Mouse (Mus musculus) thymus, postnatal 4 days (tissue): ENCODE data around the gene Hyal3.

Experiments used
- DNase-seq: peaks from one replicate; pipeline ENCODE4 v3.0.0; 2021

Hyal3 gene

GRCm38 (mm10) chr9:107599433-107599832 is 18.8 kb downstream of the Hyal3 start:
- DNase-seq, result no peak

- peak; percentile 51 for DNase-seq
Observed at GRCm38 (mm10) chr9:107599842-107600241, 19.2 kb downstream of the Hyal3 start.

- peak; percentile 66 for DNase-seq
Observed at GRCm38 (mm10) chr9:107600745-107601144, 20.1 kb downstream of the Hyal3 start.

GRCm38 (mm10) chr9:107601275-107601674 is 20.7 kb downstream of the Hyal3 start:
- DNase-seq, result peak; percentile 29

- DNase-seq, result peak; percentile 97
Observed at GRCm38 (mm10) chr9:107602068-107602648, 21.5 kb downstream of the Hyal3 start.

DNA sequence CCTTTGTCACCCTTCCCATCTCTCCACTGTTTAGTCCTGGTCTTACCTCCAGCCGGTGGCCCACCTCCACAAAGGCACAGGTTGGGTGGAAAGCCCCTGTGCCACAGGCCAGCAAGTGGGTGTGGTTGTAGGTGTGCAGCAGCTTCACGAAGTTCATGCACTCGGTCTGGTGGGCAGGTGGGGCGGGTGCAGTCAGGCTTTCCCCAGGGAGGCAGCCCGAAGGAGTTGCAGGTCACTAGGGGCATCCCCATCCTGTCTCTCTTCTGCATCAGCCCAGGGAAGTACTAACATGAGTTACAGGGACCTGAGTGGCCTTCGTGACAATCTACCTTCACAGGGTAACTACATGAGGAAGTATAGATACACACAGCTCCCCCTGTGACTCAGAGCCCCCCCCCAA is 22.6 kb downstream of the Hyal3 start:
- DNase-seq, result no peak

GRCm38 (mm10) chr9:107605041-107605661 is 24.5 kb downstream of the Hyal3 start:
- no peak for DNase-seq

DNA sequence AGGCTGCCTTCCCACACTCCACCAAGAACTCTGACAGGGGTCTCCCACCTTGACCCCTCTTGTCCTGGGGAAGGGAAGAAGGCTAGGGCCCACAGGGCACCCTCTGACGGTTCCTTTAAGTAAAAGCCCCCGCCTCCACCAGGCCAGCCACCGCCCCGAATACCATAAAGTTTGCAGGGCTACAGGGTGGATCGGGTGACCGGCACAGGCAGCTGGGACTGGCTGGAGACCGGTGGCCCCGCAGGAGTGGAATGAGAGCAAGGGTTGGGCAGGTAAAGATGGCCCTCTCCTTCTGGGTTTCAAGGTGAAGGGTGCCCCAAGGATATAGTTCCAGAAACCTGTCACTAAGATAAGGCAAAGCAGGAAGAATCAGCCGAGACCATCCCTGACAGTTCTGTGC is 26.0 kb downstream of the Hyal3 start:
- no peak for DNase-seq

DNA sequence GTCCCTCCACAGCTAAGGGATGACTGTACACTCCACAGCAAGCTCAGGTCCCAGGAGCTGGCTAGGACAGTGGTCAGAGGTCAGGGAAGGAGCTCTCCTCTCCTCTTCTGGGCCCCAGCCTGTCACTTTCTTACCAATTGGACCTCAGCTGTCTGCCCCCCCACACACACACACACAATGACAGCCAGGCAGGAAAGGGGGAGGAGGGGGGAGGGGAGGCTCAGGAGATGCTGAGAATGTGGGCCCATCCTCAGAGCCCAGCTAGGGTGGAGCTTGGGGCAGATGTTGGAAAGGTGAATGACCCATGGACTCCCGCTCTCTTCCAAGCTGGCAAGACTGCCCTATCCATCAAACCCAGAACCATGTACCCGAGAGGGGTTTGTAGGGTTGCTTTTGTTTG is 26.4 kb downstream of the Hyal3 start:
- DNase-seq, result no peak

DNA sequence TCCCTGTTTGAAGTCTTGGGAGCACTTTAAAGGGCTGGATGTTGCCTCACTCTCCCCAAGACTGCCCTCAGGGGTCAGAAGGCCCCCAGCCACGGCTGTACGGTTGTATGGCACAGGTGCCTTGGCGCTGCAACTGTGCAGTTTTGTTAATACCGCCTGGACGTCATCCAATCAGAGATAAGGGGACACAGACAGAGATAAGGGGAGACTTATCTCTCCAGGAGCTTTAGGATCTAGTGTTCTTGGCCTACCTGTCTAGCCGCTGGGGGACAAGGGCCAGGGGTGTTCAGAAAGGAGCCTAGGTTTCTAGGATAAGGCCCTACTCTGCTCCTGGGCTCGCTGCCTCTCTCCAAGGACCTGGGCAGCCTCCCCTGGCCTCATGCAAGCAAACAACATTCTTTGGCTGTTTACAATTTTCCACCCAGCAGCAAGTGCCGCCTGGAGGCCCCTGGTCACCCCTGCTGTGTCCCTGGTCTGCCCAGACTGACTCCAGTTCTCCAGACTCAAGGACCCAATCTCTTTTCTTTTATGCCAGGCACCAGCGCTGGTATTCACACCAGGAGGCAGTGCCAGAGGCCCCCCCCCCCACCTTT is 27.1 kb downstream of the Hyal3 start:
- no peak for DNase-seq

DNA sequence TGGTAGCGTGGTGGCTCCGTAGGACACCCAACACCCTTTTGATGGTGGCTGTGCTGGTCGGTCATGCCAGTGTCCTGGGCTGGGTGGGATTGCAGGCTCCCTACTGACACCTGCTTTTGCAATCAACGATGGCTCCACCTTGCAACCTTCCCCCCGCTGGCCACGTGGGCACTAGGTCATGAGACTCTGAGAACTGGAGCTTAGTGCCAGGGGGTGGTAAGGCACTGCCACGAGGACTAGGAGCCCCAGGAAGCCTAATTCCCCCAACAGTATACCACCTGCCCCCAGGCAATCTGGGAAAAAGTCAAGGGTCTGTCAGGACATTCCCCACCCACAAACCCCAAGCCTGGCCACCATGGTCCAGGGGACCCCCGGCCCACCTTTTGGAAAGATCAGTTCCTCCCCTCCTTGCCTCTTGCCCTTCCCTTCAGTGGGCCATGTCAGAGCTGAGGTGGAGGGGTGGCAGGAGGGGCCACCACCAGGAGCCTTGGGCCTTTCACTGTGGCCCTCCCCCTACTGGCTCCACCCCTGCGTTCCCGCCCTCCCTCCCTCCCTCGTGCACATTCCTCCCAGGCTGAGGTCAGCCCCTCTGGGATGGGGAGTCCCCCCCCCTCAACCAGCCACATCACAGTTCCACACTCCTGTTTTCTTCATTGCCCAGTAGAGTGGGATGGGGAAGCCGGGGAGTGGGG is 28.3 kb downstream of the Hyal3 start, which contains the start of gene Sema3b:
Gene Sema3b (minus strand): TSS at position 489 of the 692 bp plus-strand sequence.
- DNase-seq, result no peak

GRCm38 (mm10) chr9:107609433-107609830 is 28.8 kb downstream of the Hyal3 start:
- DNase-seq, result no peak

GRCm38 (mm10) chr9:107611456-107612190 is 31.0 kb downstream of the Hyal3 start:
- no peak for DNase-seq

DNA sequence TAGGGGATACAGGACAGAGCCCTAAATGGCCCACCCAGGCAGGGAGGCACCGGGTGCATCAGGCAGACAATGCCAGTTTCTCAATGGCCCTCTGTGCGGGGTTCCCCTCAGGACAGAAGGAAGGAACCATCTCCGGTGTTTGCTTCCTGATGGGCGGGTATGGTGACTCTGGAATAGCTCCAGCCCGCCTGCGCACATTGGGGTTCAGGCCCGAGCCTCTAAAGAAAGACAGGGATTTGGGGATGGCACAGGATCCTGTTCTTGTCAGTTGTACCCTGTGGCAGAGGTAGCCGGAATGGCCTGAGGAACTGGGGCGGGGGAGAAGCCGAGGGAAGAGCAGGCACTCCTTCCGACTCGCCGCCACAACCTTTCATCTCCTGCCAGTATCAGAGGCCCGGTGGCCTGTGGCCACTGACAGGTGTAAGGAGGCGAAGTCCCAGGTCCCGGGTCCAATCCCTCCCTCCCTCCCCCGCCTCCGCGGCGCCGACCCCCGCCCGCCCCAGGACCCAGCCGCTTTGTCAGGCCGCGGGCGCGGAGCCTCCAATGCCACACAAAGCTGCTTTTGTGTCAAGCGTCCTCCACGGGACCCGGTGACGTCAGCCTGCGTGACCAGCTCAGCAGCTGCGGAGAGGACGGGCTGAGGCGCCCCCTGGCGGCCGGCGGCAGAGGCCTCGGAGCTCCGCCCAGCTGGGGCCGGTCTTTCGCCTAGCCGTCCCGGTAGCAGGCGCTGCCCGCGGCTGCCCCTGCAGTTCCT is 31.8 kb downstream of the Hyal3 start:
- DNase-seq, result peak; percentile 99

DNA sequence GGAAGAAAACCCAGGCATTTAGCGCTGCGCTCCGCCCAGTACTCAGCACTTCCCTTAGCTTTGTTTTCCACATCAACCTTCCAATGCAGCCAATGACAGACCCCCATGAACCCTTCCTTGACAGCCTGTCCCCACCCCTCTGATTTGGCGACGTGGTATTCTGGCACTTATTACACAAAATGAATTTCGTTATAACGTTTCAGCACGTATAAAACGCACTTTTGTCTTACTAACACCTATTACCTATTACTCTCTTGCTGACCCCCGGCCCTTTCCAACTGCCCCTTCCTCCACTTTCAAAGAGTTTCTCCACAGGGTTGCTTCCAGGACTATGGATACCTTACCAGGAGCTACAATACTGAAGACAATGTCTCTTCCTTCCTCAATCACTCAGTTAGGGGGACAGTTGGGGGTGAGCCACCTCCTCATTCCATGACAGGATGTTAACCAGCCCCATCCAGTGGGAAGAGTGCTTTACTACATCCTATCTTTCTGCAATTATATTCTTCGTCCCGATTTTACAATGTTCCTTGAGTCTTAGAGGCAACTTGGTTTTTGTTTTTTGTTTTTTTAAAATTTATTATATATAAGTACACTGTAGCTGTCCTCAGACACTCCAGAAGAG is 32.4 kb downstream of the Hyal3 start:
- DNase-seq, result no peak

GRCm38 (mm10) chr9:107615035-107615434 is 34.4 kb downstream of the Hyal3 start:
- DNase-seq, result no peak

GRCm38 (mm10) chr9:107617461-107617860 is 36.8 kb downstream of the Hyal3 start:
- DNase-seq, result no peak

DNA sequence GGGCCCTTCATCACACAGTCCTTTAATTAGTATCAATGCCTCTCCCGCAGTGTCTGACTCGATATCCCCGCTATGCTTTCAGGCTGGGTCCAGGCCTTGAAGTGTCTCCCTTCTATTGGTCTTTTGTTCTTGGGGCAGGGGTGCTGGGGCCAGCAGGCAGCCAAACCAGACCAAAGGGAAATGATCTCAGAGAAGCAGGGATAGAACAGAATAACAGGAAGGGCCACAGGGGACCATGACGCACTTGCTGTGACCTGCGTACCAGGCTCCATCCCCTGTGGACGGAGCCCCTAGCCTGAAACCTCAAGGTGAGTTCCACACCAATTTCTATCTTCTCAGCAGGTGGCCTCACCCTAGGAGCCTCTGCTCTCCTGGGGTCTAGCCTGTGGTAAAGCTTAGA is 37.5 kb downstream of the Hyal3 start:
- no peak for DNase-seq

- DNase-seq, result no peak
Observed at GRCm38 (mm10) chr9:107618778-107619545, 38.3 kb downstream of the Hyal3 start.

DNA sequence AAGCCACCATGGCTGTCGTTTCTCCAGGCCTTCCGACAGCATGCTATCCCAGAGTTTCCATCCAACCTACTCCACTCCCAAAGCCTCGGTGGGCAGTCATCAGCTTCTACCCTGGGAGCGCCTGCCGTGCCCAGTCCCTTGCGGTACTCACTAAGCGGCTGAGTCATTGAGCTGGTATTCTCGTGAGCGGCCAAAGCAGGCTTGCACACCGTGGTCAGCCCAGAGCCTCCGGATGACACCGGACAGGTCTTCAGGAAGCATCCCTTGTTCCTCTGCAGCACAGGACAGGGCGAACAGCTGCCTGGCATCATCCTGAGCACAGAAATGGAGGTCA is 38.9 kb downstream of the Hyal3 start:
- no peak for DNase-seq

DNA sequence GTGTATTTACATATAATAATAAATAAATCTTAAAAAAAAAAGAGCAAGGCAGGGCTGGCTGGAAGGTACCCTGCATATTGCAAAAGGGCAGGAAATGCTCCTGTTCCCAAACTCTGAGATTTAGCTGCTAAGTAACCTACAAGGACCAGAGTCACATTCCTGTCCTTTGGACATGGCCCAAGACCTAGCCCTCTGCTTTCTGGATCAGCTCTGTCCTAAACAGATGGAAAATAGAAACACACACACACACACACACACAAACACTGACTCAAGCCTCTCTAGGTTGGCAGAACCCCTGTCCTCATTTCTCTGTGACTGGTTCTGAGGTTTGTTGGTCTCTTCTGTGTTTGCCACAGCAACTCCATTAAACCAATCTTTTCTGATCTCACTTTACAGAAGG is 40.3 kb downstream of the Hyal3 start:
- DNase-seq, result no peak
